Mouse (Mus musculus) brain, embryonic 14.5 days (tissue): Measurements from ENCODE around the gene Ovca2. TPM values are rescaled to one million over a fixed set of nuclear protein-coding genes. Genes with fewer than 3 reads are reported as not detected.

Experiments used
- DNase-seq: peaks from one replicate; pipeline ENCODE4 v3.0.0-alpha.2; 2011; ENCODE audit warnings: low read depth
- CTCF ChIP-seq: fragments of 200-500 bp; IDR thresholded peaks from 2 replicates; pipeline ENCODE4 v1.5.1; 2012; ENCODE audit warnings: inconsistent platforms, mild to moderate bottlenecking, moderate library complexity, borderline replicate concordance; ENCODE audit not compliant: insufficient read depth, insufficient read length; ENCODE audit errors: extremely low read depth
- POLR2A ChIP-seq: fragments of 200-500 bp; IDR thresholded peaks from 2 replicates; pipeline ENCODE4 v1.6.1; 2012; ENCODE audit warnings: mild to moderate bottlenecking, inconsistent platforms, borderline replicate concordance; ENCODE audit not compliant: poor library complexity, insufficient read depth, insufficient read length, severe bottlenecking; ENCODE audit errors: extremely low read depth
- polyA plus RNA-seq: library from polyadenylated mRNA; depleted of rRNA; stranded (reverse); fragments of >200 nt; gene quantifications from 2 replicates; pipeline ENCODE4 v1.2.3, GENCODE M21; 2012

Ovca2 gene
- polyA plus RNA-seq, 1 experiment, result 20.0 TPM

DNA sequence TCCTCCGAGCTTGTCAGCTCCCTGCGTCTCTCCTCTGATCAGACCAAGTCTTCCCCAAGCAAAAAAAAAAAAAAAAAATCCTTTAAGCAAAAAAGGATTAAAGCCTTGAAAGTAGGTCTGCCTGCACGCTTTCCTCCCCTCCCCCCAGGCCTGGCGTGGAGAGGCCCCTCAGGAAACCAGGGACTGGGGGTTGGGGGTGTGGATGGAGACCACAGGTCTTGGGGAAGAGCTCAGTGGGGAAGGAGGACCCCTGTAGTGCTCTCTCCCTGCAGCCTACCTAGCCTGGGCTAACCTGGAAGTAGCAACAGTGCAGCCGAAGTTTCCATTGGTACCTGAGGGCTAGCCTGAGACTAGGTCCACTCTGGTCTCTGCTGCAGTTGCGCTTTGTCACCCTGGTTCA, 32.1 kb upstream of the Ovca2 start:
- DNase-seq, result peak; percentile 43
- TF ChIP-seq CTCF, result no peak
- TF ChIP-seq POLR2A, result no peak

DNA sequence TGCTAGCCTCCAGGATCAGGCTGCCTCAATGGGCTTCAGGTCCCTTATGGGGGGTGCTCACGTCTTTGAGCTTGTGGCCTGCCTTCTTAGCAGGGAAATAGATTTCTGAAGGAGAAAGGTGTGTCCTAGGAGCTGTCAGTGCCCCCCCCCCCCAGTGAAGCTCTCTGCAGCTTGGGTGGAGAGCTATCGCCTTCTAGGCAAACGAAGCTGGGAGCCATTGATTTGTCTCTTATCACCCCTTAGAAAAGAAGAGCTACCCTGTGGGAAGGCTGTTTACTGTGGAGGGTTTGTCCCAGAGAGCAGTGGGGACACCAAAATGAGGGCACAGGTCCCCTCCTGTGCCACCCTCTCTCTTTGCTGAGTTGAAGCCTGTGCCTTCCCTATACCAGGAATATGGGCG, 31.5 kb upstream of the Ovca2 start:
- DNase-seq, result no peak
- TF ChIP-seq CTCF (no peak), POLR2A (no peak)

DNA sequence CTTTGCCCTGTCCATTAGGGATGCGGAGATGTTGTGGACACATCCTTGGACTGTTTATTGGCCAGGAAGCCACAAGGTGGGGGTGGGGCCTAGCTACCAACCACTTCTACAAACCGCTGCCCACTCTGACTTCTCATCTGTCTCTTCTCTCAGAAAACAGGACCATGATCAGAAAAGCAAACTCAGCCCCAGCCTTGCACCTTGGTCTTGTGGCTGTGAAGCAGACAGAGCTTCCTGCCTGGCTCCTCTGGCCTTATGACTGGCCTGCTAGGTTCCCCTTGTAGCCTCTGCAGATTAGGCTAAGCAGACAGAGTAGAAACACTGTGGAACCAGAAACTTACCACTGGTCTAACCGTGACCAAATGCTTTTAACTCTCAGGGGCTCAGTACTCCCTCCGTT, 30.7 kb upstream of the Ovca2 start:
- TF ChIP-seq POLR2A (no peak), CTCF (no peak)
- DNase-seq, result no peak

DNA sequence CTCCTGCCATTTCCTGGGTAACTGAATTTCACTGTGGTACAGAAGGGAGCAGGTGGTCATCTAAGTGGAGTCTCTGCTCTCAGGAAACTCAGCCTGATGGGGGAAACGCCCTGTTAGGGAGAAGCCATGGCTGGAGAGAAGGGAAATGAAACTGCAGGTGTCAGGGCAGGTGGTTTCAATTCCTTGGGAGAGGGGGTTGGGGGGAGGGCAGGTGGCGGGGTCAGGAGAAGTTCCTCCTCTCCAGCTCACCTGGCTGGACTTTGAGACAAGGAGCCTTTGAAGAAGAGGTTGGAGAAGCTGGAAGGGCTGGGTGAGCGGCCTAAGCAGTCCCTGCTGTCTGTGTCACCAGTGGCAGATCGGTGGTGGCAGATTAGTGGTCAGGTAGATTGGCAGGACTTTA, 27.7 kb upstream of the Ovca2 start:
- TF ChIP-seq POLR2A, result no peak
- no peak for TF ChIP-seq CTCF

DNA sequence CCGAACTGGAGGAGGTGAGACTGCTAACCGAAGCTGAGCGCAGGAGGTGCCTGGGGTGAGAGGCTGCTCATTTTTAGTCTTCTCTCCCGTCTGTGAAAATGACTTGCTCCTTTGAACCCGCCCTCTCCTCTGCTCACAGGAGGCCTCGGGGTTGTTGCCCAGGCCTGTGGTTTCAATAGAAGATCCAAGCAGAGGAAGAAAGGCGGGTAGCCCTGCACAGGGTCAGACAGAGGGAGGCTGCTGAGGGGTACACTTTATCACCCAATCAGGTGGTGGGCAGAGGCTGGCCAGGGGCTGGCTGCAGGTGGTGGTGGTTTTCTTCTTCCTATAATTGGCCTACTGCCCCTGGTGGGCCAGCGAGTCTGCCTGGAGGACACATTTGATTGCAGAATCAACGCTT, 25.8 kb upstream of the Ovca2 start:
- TF ChIP-seq POLR2A, result no peak
- no peak for TF ChIP-seq CTCF
- DNase-seq, result no peak

More for the DNA sequence above, 27.7 kb upstream of the Ovca2 start:
- no peak for DNase-seq

DNA sequence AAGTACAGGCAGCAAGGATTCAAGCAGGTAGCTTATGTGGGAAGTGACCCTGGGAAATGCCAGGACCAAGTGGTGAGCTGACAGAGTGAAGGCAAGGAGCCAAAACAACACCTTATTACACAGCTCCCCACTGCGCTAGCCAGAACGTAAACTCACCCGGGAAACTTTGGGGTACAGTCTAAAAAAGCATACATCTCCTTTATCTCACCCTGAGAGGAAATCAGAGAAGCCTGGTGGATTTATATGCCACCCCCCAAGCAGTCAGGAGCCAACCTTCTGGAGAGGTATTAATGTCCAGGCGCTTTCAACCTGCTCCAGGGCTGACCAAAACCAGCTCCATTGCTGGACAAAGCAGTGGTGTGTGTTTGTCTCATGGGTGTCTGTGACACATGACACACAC, 25.3 kb upstream of the Ovca2 start:
- no peak for DNase-seq
- no peak for TF ChIP-seq POLR2A
- TF ChIP-seq CTCF, result no peak

DNA sequence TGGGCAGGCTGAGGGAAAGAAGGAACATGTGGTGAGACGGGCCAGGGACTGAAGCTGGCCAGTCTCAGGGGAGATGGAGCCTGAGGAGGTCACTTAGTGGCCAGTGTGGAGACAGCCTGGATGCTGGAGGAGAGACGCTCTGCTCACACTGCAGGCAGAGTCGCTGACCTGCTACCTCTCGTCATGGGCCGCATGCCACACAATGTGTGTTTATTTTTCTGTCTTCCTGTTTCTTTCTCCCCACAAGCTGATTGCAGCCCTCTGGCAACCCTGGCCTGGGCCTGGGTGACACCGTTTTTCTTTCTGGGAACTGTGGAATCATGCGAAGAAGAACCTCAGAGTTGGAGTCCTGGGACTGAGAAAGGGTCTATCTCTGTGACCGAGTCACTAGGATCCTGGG, 23.1 kb upstream of the Ovca2 start:
- no peak for TF ChIP-seq POLR2A
- no peak for TF ChIP-seq CTCF

DNA sequence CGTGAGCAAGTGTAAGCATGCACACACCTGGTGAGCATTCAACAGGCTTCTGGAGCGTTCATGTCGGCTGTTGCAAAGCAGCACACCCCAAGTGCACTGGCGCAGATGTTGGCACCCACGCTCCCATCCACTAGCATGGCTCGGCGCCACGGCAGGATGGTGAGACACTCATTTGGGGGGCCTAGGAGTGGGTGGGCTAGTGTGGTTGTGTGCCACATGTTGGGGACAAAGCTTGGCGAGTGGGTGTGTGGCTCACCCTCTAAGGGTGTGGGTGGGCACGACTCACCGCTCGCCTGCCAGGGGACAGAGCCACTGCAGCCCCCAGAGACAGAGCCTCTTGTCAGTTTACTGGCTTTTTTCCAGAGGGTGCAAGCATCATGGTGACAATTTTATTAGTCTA, 22.3 kb upstream of the Ovca2 start:
- DNase-seq, result no peak
- TF ChIP-seq CTCF (no peak), POLR2A (no peak)

More for the DNA sequence above, 23.1 kb upstream of the Ovca2 start:
- no peak for DNase-seq

DNA sequence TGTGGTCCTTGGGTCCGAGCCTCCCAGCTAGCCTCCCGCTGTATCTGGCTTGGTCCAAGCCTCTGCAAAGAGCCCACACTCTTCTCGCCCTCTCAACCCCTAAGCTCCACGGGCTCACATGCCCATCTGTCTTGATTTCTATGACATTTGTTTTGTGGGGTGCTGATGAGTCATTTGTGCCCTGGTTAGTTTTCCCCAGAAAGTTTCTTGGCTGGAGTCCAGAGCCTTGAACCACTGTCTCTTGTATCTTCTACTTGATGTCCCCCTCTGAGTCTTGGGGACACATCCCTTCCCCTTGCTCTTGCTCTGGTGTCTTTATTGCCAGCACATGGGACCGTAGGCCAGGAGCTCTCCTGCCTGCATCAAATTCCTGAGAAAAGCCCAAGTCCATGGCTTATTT, 21.3 kb upstream of the Ovca2 start:
- DNase-seq, result no peak
- no peak for TF ChIP-seq POLR2A
- no peak for TF ChIP-seq CTCF

DNA sequence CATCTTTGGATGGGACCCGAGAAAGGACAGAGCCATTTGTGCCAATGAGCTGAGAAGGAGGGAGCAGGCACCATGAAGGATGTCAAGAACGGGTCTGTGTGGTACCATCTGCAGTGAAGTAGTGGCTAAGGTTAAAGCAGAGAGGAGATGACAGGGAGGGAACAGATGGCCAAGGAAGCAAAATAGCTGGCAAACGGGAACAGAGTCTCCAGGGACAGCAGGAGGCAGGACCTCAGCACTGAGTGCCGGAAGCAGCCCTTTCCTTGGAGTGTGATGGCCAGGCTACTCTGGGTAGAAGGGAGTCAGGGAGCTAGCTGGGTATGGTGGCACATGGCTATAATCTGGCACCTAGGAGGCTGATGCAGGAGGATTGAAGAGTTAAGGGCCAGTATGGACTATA, 20.2 kb upstream of the Ovca2 start:
- TF ChIP-seq CTCF (no peak), POLR2A (no peak)
- DNase-seq, result no peak

DNA sequence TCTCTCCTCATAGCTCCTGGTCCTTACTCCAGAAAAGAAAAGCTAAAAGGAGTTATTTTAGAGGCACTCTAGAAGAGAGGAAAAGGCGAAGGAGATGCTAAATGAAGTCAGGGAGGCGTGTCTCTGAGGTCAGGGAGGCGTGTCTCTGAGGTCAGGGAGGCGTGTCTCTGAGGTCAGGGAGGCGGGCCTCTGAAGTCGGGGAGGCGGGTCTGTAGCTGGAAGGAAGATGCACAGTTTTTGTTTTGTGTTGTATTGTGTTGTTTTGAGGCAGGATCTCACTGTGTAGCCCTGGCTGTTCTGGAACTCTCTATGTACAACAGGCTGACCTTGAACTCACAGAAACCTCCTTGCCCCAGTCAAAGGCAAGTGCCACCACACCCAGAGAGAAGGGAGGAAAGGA, 19.3 kb upstream of the Ovca2 start:
- TF ChIP-seq POLR2A (no peak), CTCF (no peak)
- no peak for DNase-seq

DNA sequence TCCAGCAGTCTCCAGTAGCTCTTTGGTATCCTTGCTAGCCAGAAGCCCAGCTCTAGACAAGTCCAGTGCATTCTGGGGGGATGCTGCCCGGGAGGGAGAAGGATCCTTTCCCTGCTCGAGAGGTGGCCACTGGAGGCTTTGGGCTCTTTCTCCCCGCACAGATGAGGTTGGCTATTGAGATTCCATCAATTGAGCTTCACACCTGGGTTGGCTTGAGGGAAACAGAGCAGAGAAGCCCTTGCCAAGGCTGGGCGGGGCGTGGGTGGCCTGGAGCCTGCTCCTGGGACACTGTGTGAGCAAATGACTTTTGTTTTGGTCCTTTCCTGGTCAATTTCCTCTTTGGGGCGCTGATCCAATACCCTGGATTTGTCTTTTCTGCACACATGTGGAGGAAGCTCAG, 17.5 kb upstream of the Ovca2 start:
- DNase-seq, result no peak
- TF ChIP-seq CTCF (no peak), POLR2A (no peak)

DNA sequence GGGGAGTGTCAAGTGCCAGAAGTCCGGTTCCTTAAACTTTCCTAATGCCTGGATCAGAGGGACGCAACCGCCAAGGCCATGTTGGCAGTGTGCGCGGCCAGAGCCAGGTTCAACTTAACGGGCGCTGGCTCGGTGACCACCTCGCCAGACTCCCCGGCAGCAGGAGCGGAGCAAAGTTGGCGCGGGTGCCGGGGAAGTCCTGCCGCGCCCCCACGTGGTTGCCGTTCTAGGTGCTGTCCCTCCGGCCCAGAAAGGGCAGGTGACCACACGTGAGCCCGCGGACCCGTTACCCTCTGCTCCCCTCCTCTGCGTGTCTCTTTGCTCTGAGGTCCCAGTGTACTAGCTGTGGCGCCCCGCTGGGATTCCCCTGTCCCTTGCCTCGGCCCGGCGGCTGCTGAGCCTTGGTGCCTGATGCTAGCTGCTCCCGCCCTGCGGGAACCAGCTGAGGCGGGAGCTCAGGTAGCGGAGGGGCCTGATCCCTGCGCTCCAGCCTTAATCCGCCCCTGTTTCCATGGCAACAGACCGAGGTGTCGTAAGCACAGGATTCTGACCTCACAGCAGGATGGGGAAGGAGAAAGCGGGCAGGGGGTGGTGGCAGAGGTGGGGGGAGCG, 16.3 kb upstream of the Ovca2 start:
- peak; percentile 86 for DNase-seq
- no peak for TF ChIP-seq POLR2A
- TF ChIP-seq CTCF, result no peak

DNA sequence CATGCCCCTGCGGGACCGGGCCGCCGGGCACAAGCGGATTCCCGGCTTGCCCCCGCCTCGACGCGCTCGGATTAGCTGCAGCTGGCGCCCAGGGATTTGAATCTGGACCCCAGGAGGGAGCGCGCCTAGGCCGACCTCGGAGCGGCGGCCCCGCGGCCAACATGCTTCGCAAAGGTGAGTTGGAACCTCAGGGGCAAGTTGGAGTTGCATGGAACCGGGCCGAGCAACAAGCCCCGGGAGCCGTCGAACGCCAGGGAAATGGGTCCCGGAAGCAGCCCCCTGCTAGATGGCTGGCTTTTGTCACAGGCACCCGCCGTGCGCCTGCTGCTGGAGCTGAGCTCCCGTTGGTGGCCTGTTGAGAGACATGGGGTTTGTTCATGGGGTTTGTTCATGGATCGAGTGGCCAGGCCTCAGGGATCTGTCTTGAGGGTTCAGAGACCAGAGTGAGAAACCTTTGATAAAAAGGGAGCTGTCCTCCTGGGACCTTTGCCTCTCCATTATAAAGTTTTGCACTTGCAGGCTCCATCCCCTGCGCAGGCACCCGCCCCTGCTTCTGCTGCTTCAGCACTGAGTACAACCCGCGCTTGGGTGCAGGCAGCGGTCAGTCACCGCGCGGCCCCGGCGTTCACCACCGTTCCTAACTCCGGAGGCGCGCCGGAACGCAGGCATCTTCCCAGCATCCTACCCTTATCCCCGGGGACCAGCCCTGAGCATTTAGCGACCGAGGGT, 15.7 kb upstream of the Ovca2 start:
- no peak for DNase-seq
- TF ChIP-seq CTCF, result no peak
- TF ChIP-seq POLR2A, result no peak

DNA sequence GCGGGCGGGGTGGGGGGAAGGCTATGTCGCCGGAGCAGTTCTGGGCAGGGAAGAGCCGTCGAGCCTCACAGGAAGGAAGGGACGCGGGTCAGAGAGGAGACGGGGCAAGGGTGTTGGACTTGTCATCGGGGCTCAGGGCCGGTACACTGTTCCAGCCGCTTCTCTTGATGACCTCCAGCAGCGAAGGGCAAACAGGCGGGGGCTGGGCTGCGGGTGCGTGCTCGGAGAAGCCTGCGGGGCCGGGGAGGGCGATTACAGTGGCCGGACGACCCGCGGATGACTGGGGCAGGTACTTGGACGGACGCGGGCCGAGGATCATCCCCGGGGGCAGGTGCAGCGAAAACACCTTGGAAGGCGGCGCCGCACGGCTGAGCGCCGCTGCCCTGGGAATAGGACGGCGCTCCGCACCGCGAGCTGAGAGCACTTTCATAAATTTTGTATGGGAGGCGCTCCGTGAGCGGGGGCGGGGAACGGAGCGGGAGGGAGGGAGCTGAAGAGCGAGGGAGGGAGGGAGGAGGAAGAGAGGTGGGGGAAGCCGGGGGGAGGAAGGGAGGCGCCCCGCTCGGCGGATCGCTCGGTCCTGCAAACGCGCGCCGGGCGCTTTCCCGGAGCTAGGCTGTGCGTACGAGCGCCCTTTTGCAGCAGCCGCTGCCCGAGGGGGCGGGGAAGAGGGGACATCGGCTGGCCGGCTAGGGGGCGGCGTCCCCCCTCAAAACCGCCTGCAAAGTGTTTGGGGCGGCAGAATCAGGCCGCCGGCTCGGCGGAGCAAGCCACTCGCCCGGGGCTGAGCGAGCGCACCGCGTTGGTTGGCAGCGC, 14.8 kb upstream of the Ovca2 start, which contains the start of gene Rtn4rl1:
TSS of gene Rtn4rl1 (plus strand) at position 528 of the 816 bp plus-strand sequence.
- peak; percentile 39; the same call in 1 of the 2 replicates for TF ChIP-seq POLR2A
- TF ChIP-seq CTCF, result no peak
- peak; percentile 76 for DNase-seq
